Mouse (Mus musculus) liver, postnatal 0 days (tissue): Measurements from ENCODE around the gene Tbc1d1. TPM values are rescaled to one million over a fixed set of nuclear protein-coding genes. Genes with fewer than 3 reads are reported as not detected.
A peak's percentile ranks its signal among the peaks of the same experiment; 100 is the strongest.

ENCODE experiments used
- ATAC-seq: fragments of 200-750 bp; cut with Nextera tagmentation; 2 replicates; pipeline ENCODE4 v1.8.0; 2017; ENCODE audit warnings: mild to moderate bottlenecking, moderate library complexity
- DNase-seq: peaks from one replicate; pipeline ENCODE4 v3.0.0-alpha.2; 2016
- H3K27ac ChIP-seq: fragments of 300-500 bp; sonication (generic); 2 replicates; pipeline ENCODE4 v1.5.1; 2014; ENCODE audit warnings: antibody characterized with exemption, moderate library complexity, mild to moderate bottlenecking, low read depth
- H3K27me3 ChIP-seq: fragments of 300-500 bp; sonication (generic); 2 replicates; pipeline ENCODE4 v1.6.1; 2014; ENCODE audit warnings: low read length, control low read depth, mixed read lengths; ENCODE audit not compliant: insufficient read depth
- H3K36me3 ChIP-seq: fragments of 300-500 bp; sonication (generic); replicated peaks from 2 replicates; pipeline ENCODE4 v1.6.1; 2014; ENCODE audit warnings: mild to moderate bottlenecking, control low read depth, low read length, moderate library complexity, mixed read lengths; ENCODE audit not compliant: insufficient read depth
- H3K4me1 ChIP-seq: fragments of 300-500 bp; sonication (generic); 2 replicates; pipeline ENCODE4 v1.6.1; 2014; ENCODE audit warnings: antibody characterized with exemption, mild to moderate bottlenecking, control low read depth; ENCODE audit not compliant: insufficient read depth
- H3K4me2 ChIP-seq: fragments of 300-500 bp; sonication (generic); 2 replicates; pipeline ENCODE4 v1.6.1; 2014; ENCODE audit warnings: low read depth, mild to moderate bottlenecking, low read length, moderate library complexity, mixed read lengths
- H3K4me3 ChIP-seq: fragments of 300-500 bp; sonication (generic); 2 replicates; pipeline ENCODE4 v1.5.1; 2014; ENCODE audit warnings: low read depth, low read length
- H3K9ac ChIP-seq: fragments of 300-500 bp; sonication (generic); replicated peaks from 2 replicates; pipeline ENCODE4 v1.6.1; 2014; ENCODE audit warnings: mild to moderate bottlenecking, moderate library complexity
- H3K9me3 ChIP-seq: fragments of 300-500 bp; sonication (generic); 2 replicates; pipeline ENCODE4 v1.6.1; 2016; ENCODE audit warnings: mild to moderate bottlenecking, control low read depth, low read length, mixed read lengths
- CTCF ChIP-seq: sonication (generic); IDR thresholded peaks from 2 replicates; pipeline ENCODE4 v1.5.1; 2016; ENCODE audit warnings: antibody characterized with exemption, low read depth
- EP300 ChIP-seq: IDR thresholded peaks from 2 replicates; pipeline ENCODE4 v1.6.1; 2016; ENCODE audit warnings: antibody characterized with exemption, low read depth, mild to moderate bottlenecking
- WGBS: fragments of 180-500 bp; shearing (Covaris S2); extraction: QIAGEN DNeasy Blood & Tissue Kit; methylation state at CpG from one replicate; pipeline ENCODE4 v1.1.7; 2014; ENCODE audit not compliant: insufficient replicate concordance; 5-methylcytosine and 5-hydroxymethylcytosine counted together
- polyA plus RNA-seq: library from polyadenylated mRNA; unstranded; fragments of >200 nt; fragmentation: Nextera tagmentation; extraction: Ambion mirVana; gene quantifications from 2 replicates; pipeline ENCODE4 v1.2.1, GENCODE M21; 2015

Tbc1d1 gene
- polyA plus RNA-seq, 1 experiment from 2014 or later, result 5.0 TPM

DNA sequence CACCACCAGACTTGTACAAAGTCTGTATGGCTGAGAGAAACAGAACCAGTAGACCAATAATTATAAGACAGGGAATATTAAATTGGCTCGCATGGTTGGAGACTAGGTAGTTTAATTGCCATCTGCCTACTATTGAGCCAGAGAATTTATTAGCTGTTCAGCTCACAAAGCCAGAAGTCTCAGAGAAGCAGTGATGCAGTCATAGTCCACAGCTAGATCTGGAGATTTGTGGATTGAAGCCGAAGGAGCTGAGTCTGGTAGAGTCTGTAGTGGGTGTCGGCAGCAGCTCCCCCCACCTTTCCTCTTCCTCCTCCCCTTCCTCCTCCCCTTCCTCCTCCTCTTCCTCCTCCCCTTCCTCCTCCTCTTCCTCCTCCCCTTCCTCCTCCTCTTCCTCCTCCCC is 184.3 kb downstream of the Tbc1d1 start:
- peaks cover under 1% of the 10 kb centered on the region; the same call in 1 of the 2 replicates for H3K36me3 ChIP-seq
- 76% methylated on average over 3 of the region's 3 CpGs for WGBS
- no peak for DNase-seq

GRCm38 (mm10) chr5:64341671-64342070 is 185.6 kb downstream of the Tbc1d1 start:
- H3K36me3 ChIP-seq, result no peaks in the 10 kb centered on the region; the same call in 1 of the 2 replicates
- no peak for ATAC-seq
- no peak for DNase-seq
- WGBS, result 75% methylated on average over 3 of the region's 3 CpGs
- H3K9ac ChIP-seq, result no peak overlapping the region
- no peaks in the 10 kb centered on the region for H3K27me3 ChIP-seq
- no peaks in the 10 kb centered on the region for H3K9me3 ChIP-seq
- TF ChIP-seq CTCF (no peak), EP300 (no peak)
- H3K4me1 ChIP-seq, result peaks cover 38% of the 10 kb centered on the region
- H3K4me3 ChIP-seq, result no peak overlapping the region
- no peak overlapping the region for H3K4me2 ChIP-seq
- peak overlapping the region; percentile 65 for H3K27ac ChIP-seq

More for the DNA sequence above, 184.3 kb downstream of the Tbc1d1 start:
- no peak overlapping the region for H3K4me3 ChIP-seq
- H3K9me3 ChIP-seq, result no peaks in the 10 kb centered on the region
- TF ChIP-seq CTCF (no peak), EP300 (no peak)
- ATAC-seq, result no peak
- no peak overlapping the region for H3K4me2 ChIP-seq
- no peak overlapping the region for H3K9ac ChIP-seq
- H3K4me1 ChIP-seq, result peaks cover 30% of the 10 kb centered on the region
- no peak overlapping the region; the same call in 1 of the 2 replicates for H3K27ac ChIP-seq
- no peaks in the 10 kb centered on the region for H3K27me3 ChIP-seq

DNA sequence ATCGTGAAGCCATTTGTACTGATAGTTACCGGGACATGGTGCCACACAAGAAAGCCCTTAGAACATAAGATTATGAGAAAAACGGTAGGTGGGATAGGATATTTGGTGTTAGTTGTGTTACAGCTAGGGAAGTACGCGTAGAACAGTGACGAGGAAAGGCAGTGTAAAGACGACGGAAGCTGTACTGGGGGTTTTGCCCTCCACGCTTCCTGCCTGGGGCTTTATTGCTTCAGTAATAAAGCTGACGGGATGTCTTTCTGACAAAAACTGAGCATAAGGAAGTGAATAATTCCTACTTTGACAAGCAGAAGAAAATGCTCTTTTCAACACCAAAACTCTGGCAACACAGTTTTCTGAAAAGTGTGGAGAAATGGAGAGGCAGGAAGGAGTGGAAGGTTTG is 186.0 kb downstream of the Tbc1d1 start:
- Histone ChIP-seq H3K4me2 (no peak overlapping the region), H3K36me3 (no peaks in the 10 kb centered on the region; the same call in 1 of the 2 replicates), H3K4me1 (peaks cover 38% of the 10 kb centered on the region), H3K9ac (0 out of 2 replicates have a peak overlapping the region, but pooled peaks have one; percentile 24), H3K27me3 (no peaks in the 10 kb centered on the region), H3K4me3 (no peak overlapping the region), H3K27ac (peak overlapping the region; percentile 65; the same call in 1 of the 2 replicates), H3K9me3 (no peaks in the 10 kb centered on the region)
- ATAC-seq, result no peak
- WGBS, result 51% methylated on average over 10 of the region's 10 CpGs
- DNase-seq, result no peak
- TF ChIP-seq CTCF (no peak), EP300 (no peak)

GRCm38 (mm10) chr5:64343972-64344700 is 188.0 kb downstream of the Tbc1d1 start:
- H3K4me3 ChIP-seq, result no peak overlapping the region

GRCm38 (mm10) chr5:64345181-64345735 is 189.2 kb downstream of the Tbc1d1 start:
- H3K4me3 ChIP-seq, result no peak overlapping the region
- 64% methylated on average over 16 of the region's 16 CpGs for WGBS
- peak overlapping the region; percentile 95 for H3K27ac ChIP-seq
- ATAC-seq (peak; percentile 93), DNase-seq (peak; percentile 80)
- no peaks in the 10 kb centered on the region for H3K9me3 ChIP-seq
- H3K9ac ChIP-seq, result no peak overlapping the region
- TF ChIP-seq CTCF (no peak), EP300 (peak; percentile 71; the same call in 1 of the 2 replicates)
- no peaks in the 10 kb centered on the region; the same call in 1 of the 2 replicates for H3K36me3 ChIP-seq
- H3K27me3 ChIP-seq, result no peaks in the 10 kb centered on the region
- peaks cover 28% of the 10 kb centered on the region for H3K4me1 ChIP-seq
- H3K4me2 ChIP-seq, result no peak overlapping the region

More at GRCm38 (mm10) chr5:64343972-64344700, 188.0 kb downstream of the Tbc1d1 start:
- H3K27ac ChIP-seq, result peak overlapping the region; percentile 95
- no peaks in the 10 kb centered on the region for H3K9me3 ChIP-seq
- 36% methylated on average over 5 of the region's 5 CpGs for WGBS
- 0 out of 2 replicates have a peak overlapping the region, but pooled peaks have one; percentile 16 for H3K9ac ChIP-seq
- no peaks in the 10 kb centered on the region for H3K27me3 ChIP-seq
- ATAC-seq, result peak; percentile 62
- 0 out of 2 replicates have a peak overlapping the region, but pooled peaks have one; percentile 16 for H3K4me2 ChIP-seq
- DNase-seq, result peak; percentile 79
- peaks cover 28% of the 10 kb centered on the region for H3K4me1 ChIP-seq
- no peaks in the 10 kb centered on the region; the same call in 1 of the 2 replicates for H3K36me3 ChIP-seq
- peak; percentile 73 for TF ChIP-seq EP300
- peak; percentile 70 for TF ChIP-seq CTCF

- Histone ChIP-seq H3K36me3 (no peaks in the 10 kb centered on the region; the same call in 1 of the 2 replicates), H3K4me2 (0 out of 2 replicates have a peak overlapping the region, but pooled peaks have one; percentile 14), H3K9me3 (no peaks in the 10 kb centered on the region), H3K4me3 (no peak overlapping the region), H3K27ac (peak overlapping the region; percentile 62), H3K4me1 (peaks cover 28% of the 10 kb centered on the region), H3K27me3 (no peaks in the 10 kb centered on the region), H3K9ac (no peak overlapping the region)
- TF ChIP-seq EP300, result no peak
- no peak for TF ChIP-seq CTCF
- no peak for DNase-seq
- WGBS, result 58% methylated on average over 7 of the region's 7 CpGs
- ATAC-seq, result 0 out of 2 replicates have a peak, but pooled peaks have one; percentile 19
Observed at GRCm38 (mm10) chr5:64345761-64346160, 189.7 kb downstream of the Tbc1d1 start.
